Mouse (Mus musculus) bone marrow macrophage, adult 2 months (primary cell): ENCODE measurements around the gene Gfod2.

Experiments
- CTCF ChIP-seq: IDR thresholded peaks from 2 replicates; pipeline ENCODE4 v1.5.1; 2012; ENCODE audit warnings: low read depth, mild to moderate bottlenecking, low read length, moderate library complexity
- POLR2A ChIP-seq: IDR thresholded peaks from 2 replicates; pipeline ENCODE4 v1.6.1; 2012; ENCODE audit warnings: mild to moderate bottlenecking, low read depth, low read length, borderline replicate concordance

DNA sequence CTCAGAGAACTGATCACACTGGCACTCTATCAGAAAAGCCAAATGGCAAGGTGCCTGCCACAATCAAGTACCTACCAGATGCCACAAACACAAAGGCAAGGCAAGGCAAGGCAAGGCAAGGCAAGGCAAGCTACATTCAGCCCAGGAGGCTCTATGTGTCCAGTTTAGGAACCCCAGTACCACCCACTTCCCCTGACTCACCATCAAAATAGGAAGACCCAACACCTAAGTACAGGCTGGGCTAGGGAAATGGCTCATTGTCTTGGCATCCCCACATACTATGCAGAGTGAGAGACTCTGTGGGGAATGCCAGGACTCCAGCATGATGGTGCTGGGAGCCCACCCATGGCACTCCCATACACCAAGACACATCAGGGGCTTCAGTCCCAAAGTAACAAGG lies 31.2 kb upstream of the Gfod2 start:
- TF ChIP-seq CTCF (no peak), POLR2A (no peak)
